Mouse (Mus musculus) erythroblast, embryonic 14.5 days (primary cell): Measurements from ENCODE around the gene Hoxa7.

ENCODE experiments used
- GATA1 ChIP-seq: IDR thresholded peaks from 2 replicates; pipeline ENCODE4 v1.6.1; 2012; ENCODE audit warnings: low read length, inconsistent platforms, mixed read lengths
- TAL1 ChIP-seq: IDR thresholded peaks from 3 replicates; pipeline ENCODE4 v1.6.1; 2012; ENCODE audit warnings: low read length, inconsistent platforms, mixed read lengths

DNA sequence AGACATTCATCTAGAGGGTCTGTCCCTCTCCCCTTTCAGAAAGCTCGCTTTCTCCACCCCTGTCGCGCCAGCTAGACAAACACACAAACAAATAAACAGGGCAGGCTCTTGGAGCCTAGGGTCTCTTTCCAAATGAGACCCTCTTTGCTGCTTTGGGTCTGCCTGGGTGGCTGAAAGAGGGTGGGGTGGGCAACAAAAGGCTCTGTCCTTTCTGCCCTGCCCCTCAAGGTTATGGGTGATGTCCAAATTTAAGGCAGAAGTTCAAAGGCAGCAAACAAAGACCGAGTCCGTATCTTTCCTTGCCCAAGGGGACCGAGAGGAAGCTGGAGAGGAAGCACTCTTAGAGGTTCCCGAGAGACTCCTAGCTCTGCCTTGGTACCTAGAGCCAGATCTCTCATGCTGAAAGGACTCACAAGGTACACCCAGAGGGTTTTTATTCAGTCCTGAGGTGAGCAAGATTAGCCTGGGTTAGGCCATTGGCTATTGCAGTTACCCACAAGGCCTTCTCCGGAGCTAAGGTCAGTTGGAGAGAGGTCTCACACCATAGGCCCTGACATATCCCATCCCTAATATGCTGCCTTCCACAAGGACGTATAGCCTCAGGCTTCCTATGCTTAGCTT is 19.5 kb upstream of the Hoxa7 start:
- TF ChIP-seq GATA1 (no peak), TAL1 (no peak)
